Mouse (Mus musculus) spleen, adult 2 months (tissue): ENCODE measurements around the gene Galnt2.

ENCODE experiments used
- CTCF ChIP-seq: fragments of 200-500 bp; IDR thresholded peaks from 2 replicates; pipeline ENCODE4 v1.5.1; 2011; ENCODE audit warnings: mild to moderate bottlenecking, inconsistent platforms; ENCODE audit not compliant: insufficient read depth, insufficient read length, insufficient replicate concordance; ENCODE audit errors: extremely low read depth
- POLR2A ChIP-seq: fragments of 200-500 bp; IDR thresholded peaks from 2 replicates; pipeline ENCODE4 v1.6.1; 2011; ENCODE audit warnings: low read depth, low read length, inconsistent platforms

- TF ChIP-seq CTCF (no peak), POLR2A (no peak)
These were observed 52.6 kb downstream of the Galnt2 start for GRCm38 (mm10) chr8:124283644-124284332.
